Mouse (Mus musculus) embryonic fibroblast, embryonic 13.5 days (primary cell): Measurements from ENCODE around the gene Rhof. TPM values are rescaled to one million over a fixed set of nuclear protein-coding genes. Genes with fewer than 3 reads are reported as not detected.

Source experiments
- H3K27ac ChIP-seq: 2 replicates; pipeline ENCODE4 v1.5.1; 2012; ENCODE audit warnings: low read length, control low read depth, inconsistent platforms; ENCODE audit not compliant: insufficient read depth
- H3K4me1 ChIP-seq: 2 replicates; pipeline ENCODE4 v1.6.1; 2011; ENCODE audit warnings: low read length; ENCODE audit not compliant: control insufficient read depth, insufficient read depth
- H3K4me3 ChIP-seq: 2 replicates; pipeline ENCODE4 v1.5.1; 2011; ENCODE audit warnings: mild to moderate bottlenecking, control low read depth, low read length; ENCODE audit not compliant: insufficient read depth
- CTCF ChIP-seq: IDR thresholded peaks from 2 replicates; pipeline ENCODE4 v1.5.1; 2011; ENCODE audit warnings: mild to moderate bottlenecking, control low read depth, low read length, moderate library complexity, borderline replicate concordance; ENCODE audit not compliant: insufficient read depth
- POLR2A ChIP-seq: IDR thresholded peaks from 2 replicates; pipeline ENCODE4 v1.6.1; 2011; ENCODE audit warnings: low read depth, mild to moderate bottlenecking, control low read depth, low read length, moderate library complexity
- polyA plus RNA-seq: library from polyadenylated mRNA; stranded (reverse); fragments of >200 nt; gene quantifications from 2 replicates; pipeline ENCODE4 v1.2.4, GENCODE M21; 2011; ENCODE audit warnings: low read depth; ENCODE audit not compliant: missing spikeins, insufficient read length

Gene Rhof
- polyA plus RNA-seq, 1 experiment = 2.3 TPM

- Histone ChIP-seq H3K27ac (no peak overlapping the region), H3K4me3 (no peak overlapping the region), H3K4me1 (peaks cover 11% of the 10 kb centered on the region)
- TF ChIP-seq POLR2A = no peak
- TF ChIP-seq CTCF = no peak
These were observed 2.3 kb downstream of the Rhof start for GRCm38 (mm10) chr5:123130030-123130813.

DNA sequence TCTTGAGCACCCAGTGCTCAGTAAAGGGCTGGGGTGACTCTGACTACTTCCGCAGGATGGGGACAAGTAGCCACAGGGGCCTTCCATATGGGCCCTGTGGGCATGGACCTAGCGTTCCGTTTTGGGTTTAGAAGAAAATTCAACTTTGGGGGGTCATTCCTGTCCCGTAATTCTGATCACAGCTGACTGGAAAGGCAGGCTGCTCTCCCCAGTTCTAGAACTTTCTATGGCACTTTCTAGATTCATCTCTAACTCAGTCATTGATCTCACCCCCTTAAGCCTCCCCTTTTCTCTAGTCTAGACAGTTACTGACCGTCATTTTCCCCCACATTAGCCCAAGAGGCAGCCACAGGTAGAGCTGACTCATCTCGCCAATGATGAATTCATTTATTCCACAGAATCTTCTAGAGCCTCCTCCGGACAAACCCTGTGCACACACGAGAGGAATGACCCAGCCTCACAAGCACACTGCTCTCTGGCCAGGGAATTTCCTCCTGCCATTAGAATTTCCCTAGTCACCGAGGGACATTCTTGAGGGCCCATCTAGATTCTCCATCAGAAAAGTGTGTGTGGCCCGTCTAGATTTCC, 3.2 kb downstream of the Rhof start:
- Histone ChIP-seq H3K4me1 (peaks cover 7% of the 10 kb centered on the region), H3K4me3 (no peak overlapping the region), H3K27ac (no peak overlapping the region)
- TF ChIP-seq POLR2A = no peak
- no peak for TF ChIP-seq CTCF

- Histone ChIP-seq H3K4me3 (no peak overlapping the region), H3K27ac (no peak overlapping the region), H3K4me1 (peaks cover 5% of the 10 kb centered on the region)
- TF ChIP-seq CTCF (no peak), POLR2A (no peak)
These were observed 3.9 kb downstream of the Rhof start for GRCm38 (mm10) chr5:123128426-123129169.

- no peak overlapping the region for H3K27ac ChIP-seq
- H3K4me3 ChIP-seq = no peak overlapping the region
- H3K4me1 ChIP-seq = no peaks in the 10 kb centered on the region
- TF ChIP-seq CTCF (no peak), POLR2A (no peak)
These were observed 5.5 kb downstream of the Rhof start for GRCm38 (mm10) chr5:123127031-123127430.

DNA sequence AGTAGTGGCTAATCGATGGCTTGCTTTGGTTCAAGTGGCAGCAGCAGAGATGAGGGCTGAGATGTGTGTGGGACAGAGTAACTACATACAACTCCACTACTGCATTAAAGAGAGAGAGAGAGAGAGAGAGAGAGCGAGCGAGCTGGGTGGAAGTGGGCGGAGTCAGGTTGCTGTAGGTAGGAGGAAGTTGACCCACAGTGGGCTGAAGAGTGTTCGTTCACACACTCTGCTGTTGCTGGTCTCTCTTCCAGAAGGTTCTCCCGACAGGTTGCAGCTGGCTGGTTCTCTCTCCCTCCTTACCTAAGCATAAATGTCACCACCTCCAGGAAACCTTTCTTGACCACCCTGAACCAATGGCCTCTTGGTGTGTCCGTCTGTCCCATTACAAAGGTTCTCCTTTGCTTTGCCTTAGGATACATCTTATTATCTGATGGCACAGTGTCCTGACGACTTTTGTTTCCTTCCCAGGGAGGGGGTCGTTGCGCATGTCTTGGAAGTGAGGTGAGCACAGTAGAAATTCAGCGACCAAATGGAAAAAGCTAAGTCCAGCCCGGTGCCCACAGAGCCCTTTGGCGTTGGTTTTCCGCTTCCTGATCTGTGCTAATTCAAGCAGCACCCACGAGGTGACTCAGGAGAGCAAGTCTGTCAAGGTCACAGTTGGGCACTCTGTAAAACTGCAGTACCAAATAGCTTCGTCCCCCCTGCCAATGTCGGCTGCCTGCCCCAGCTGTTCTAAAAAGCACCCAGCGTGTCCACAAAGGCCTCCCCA, 6.7 kb downstream of the Rhof start:
- Histone ChIP-seq H3K4me1 (no peaks in the 10 kb centered on the region), H3K4me3 (no peak overlapping the region), H3K27ac (no peak overlapping the region)
- TF ChIP-seq CTCF = no peak
- no peak for TF ChIP-seq POLR2A

DNA sequence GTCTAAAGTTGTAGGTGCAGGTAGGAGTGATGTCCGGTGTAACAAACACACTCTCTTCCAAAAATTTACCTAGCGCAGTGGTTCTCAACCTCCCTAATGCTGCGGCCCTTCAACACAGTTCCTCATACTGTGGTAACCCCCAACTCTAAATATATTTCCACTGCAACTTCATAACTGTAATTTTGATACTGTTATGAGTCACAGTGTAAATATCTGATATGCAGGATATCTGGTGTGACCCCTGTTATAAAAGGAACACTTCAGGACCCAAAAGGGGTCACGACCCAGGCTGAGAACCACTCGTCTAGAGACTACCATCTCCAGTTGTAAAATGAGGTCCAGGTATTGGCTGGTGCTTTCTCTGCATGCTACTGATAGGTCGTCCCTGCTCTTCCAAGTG, 7.4 kb downstream of the Rhof start:
- no peak overlapping the region for H3K27ac ChIP-seq
- no peak overlapping the region for H3K4me3 ChIP-seq
- no peaks in the 10 kb centered on the region for H3K4me1 ChIP-seq
- no peak for TF ChIP-seq POLR2A
- no peak for TF ChIP-seq CTCF

DNA sequence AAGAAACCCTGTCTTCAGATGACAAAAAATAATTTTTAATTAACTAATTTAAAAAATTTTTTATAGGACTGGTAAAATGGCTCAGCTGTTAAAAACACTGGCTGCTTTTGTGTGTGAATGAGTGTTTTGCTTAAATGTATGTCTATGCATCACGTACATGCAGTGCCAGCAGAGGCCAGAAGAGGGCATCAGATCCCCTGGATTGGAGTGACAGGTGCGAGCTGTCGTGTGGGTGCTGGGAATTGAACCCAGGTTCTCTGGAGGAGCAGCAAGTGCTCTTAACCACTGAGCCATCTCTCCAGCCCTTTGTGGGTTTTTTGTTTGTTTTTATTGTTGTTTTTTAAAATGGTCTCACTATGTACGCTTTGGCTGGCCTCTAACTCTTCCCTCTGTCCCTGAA, 10.3 kb downstream of the Rhof start:
- TF ChIP-seq POLR2A = no peak
- TF ChIP-seq CTCF = peak; percentile 44; the same call in 1 of the 2 replicates
- H3K4me1 ChIP-seq = no peaks in the 10 kb centered on the region
- no peak overlapping the region for H3K27ac ChIP-seq
- no peak overlapping the region for H3K4me3 ChIP-seq

GRCm38 (mm10) chr5:123120624-123121215, 11.8 kb downstream of the Rhof start:
- Histone ChIP-seq H3K27ac (no peak overlapping the region), H3K4me3 (no peak overlapping the region), H3K4me1 (no peaks in the 10 kb centered on the region)
- no peak for TF ChIP-seq CTCF
- no peak for TF ChIP-seq POLR2A

- no peak for TF ChIP-seq CTCF
- TF ChIP-seq POLR2A = no peak
These were observed 13.7 kb downstream of the Rhof start for GRCm38 (mm10) chr5:123118826-123119225.

GRCm38 (mm10) chr5:123117773-123118172, 14.7 kb downstream of the Rhof start:
- H3K4me1 ChIP-seq = no peaks in the 10 kb centered on the region
- no peak overlapping the region for H3K27ac ChIP-seq
- no peak overlapping the region for H3K4me3 ChIP-seq
- TF ChIP-seq CTCF = no peak
- TF ChIP-seq POLR2A = no peak

More at GRCm38 (mm10) chr5:123118826-123119225, 13.7 kb downstream of the Rhof start:
- Histone ChIP-seq H3K4me1 (no peaks in the 10 kb centered on the region), H3K4me3 (no peak overlapping the region), H3K27ac (no peak overlapping the region)
